Mouse (Mus musculus): Measurements from ENCODE around the gene Fam107b.
"Not testable (repeated sequence)": the region's sequence is repeated elsewhere in the genome, so short reads cannot be mapped to it uniquely, and the experiment has no call there.

Gene Fam107b

DNA sequence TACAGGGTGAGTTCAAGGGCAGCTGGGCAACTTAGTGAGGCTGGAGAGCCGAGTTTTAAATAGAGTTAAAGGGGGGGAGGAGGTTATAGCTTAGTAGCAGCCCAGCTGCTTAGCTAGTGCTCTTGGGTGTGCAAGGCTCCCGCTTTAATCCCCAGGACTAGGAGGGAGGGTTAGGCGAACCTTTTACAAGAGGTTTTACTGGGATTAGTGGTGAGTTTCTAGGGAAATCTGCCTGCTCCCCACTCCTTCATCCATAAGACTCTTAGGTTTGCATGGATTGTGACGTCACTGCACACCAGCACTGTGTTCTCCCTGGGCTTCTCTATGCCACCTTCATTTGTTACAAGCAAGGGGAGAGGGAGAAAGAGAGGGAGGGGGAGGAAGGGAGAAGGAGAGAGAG is 88.6 kb downstream of the Fam107b start:
- no peak for DNase-seq (ENCODE audit: low read depth)

DNA sequence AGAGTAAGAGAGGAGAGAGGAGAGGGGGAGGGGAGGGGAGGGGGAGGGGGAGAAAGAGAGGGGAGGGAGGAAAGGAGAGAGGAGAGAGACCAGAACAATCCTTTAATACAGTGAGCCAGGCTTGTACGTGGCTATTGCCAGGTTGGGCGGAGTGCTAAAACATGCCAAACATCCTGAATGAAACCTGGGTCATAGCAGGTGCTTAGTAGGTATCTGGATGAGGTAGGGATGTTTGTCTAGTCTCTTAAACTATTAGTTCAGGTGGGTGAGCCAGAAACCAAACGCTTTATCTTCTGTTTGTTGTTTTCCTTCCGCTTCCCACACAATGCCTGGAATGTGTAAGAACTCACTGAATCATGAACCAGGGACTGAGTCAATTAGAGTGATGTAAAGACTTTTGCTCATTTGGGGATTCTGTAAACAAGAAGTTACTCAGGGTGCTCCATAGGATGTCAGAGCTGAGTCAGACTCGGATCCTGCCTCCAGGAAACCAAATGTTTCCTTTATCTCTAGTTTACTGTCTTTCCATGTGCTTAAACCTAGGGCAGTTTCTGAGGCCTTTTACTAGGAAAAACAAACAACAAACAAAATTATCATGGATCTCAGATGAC is 89.1 kb downstream of the Fam107b start:
- no peak for DNase-seq (ENCODE audit: low read depth)

DNA sequence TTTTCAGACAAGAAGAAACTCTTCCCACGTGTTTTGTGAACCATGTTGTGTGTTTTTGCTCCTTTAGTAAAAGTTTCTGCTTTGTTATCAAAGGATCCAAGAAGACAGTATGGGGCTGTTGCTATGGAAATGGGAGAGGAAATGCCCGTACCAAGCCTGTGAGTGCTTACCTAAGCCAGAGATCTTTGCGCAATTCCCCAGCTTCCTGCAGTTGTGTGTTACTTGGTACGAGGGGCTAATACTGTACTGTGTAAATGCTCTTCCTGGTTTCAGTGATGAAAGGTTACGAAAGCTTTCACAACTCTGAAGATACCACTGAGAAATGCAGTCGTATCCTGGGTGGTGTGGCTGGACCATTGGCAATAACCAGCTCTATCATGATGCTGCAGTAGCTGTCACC is 93.8 kb downstream of the Fam107b start:
- DNase-seq (ENCODE audit: low read depth), result no peak

DNA sequence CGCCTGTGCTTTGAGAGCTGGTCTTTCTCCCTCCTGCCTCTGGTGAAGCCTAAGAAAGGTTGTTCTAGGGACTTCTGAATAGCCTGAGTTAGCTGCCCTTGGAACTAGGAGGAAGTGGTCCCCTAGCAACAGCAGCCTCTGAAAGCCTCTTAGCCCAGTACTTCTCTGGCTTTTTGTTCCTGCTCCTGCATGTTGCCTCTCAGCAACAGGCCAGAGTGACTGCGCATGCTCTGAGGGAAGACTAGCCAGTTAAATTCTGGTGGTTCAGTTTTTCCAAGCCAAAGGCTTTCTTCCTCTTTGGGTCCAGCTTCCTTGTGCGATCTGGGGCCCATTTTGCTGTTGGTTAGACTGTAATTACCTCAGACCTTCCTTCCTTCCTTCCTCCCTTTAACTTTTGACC is 98.4 kb downstream of the Fam107b start:
- DNase-seq (ENCODE audit: low read depth), result no peak

DNA sequence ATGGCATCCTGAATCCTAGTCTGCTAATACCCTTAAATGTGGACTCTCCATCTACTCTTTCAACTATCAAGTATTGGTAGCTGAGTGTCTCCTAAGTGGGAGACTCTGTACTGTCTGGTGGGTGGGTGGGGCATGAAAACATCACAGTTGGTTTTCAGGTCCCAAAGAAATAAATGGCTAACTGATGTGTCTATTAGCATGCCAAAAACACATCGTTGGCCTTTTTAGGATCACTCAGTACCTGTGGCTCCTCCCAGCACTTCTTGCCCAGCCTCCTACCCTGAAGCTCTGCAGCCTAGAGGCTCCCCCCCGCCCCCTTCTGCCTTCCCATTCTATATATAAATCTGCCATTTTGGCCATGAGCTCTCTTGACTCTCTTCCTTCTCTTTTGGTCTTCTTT is 99.4 kb downstream of the Fam107b start:
- no peak for DNase-seq (ENCODE audit: low read depth)

DNA sequence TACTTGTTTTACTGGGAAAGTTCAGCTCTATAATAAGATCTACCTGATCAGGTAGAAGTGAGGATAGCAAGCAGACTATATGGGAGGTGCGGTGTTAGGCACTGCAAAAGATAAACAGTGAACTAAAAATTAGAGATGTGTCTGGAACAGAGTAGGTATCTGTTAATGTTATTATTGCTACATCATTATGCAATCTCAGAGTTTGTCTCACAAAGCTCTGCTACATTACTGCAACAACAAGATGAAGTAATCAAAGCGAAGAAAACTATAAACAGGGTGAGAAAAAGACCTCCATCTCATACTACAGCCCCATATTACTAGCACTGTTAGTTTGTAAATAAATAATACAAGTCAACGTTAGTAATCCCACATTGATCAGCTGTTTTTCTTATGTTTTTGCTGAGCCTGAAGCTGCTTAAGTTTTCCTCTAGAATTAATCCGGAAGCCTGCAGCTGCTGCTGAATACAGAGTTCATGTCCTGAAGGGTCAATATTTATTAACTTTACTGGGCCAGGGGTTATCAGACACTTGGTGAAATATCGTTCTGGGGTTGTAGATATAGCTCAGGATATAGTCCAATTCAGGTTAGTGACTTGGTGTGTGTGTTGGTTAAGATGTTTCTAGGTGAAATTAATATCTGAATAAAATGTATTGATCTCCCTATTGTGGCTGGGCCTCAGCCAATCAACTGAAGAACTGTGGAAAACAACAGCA is 102.5 kb downstream of the Fam107b start:
- DNase-seq (ENCODE audit: low read depth), result no peak

DNA sequence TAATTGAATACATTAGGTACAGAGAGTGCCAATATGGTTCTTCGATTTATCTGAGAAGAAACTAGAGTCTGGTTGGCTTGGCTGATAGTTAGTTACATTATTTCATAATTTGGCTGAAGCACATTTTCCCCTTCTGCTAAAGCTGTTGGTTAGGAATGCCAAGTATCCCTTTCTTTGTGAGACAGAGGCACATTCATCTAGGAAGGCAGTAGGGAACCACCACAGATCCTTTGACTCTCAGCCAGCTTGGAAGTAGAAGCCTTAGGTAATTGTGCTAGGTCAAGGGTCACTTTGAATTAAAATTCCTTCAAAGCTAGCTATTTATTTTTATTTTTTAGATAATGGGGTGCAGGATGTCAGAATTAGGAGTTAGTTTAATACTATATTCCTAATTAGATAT is 105.2 kb downstream of the Fam107b start:
- DNase-seq (ENCODE audit: low read depth), result no peak

DNA sequence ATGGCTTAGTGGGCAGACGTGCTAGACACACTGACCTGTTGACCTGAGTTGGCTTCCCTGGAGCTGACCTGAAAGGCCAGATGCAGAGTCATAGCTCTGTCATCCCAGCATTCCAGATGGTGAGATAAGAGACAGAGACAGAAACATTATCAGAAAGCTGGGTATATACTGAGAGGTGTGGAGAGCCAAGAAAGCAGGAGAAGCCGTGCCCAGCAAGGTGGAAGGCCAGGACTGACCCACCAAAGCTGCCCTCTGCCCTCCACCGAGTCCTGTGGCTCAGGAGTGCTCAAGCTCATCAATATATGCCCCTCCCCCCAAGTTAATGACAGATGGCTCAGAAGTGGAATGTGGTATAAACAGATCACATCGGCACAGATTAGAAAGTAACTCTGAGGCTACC is 112.4 kb downstream of the Fam107b start:
- DNase-seq (ENCODE audit: low read depth), result no peak

DNA sequence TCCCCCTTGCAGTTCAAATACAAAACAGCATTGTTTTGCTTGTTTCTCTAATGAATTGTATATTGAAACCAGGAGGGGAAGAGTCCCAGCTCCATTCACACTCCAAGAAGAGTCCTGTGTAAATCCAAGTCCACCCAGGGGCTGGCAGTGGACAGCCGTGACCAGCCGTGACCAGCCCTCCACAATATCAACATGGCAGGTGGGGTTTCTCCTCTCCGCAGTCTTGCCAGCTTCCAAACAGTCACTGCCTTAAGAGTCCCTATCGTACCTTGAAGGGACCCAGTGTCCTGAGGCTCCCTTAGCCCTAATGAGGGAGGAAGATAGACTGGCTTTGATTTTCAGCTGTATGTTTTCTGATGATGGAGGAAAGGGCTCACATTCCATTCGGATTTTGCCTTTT is 113.1 kb downstream of the Fam107b start:
- no peak for DNase-seq (ENCODE audit: low read depth)

DNA sequence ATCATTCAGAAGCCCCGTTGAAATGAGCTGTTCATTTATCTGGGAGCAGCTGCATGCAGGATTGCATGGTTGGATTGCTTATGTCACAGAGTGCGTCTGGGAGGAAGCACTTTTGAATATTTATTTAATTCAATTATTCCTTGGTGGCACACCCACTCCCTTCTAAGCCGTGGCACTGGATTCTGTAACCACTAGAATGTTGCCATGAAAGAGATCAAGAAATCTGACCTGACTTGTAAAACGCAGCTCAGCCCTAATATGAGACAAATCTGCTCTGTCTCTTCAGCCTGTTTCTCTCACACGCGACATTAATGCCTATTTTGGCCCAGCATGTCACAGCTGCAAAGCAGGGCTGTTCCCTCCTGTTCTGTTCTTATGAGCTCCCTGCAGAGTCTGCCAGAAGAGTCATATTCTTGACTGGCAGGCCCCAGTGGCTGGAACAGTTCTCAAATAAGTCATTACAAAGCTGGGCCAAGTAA is 113.5 kb downstream of the Fam107b start:
- no peak for DNase-seq (ENCODE audit: low read depth)

DNA sequence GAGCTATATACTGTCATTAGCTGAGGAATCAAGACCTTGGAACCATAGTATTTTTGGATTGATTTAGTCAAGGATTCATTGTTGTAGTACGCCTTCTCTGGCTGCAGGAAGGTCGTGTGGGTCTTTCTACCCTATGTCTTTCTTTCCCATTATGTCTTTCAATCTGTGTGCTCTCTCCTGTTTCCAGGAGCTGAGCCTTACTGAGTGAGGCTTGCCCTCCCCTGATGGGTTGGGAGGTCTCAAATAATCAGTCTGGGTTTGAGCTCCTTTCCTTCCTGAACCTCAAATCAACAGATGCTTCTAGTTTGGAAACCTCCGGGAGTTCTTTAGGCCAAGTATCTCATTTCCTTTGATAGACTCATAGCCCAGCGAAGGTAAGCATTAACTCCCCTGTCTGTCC is 119.9 kb downstream of the Fam107b start:
- DNase-seq (ENCODE audit: low read depth), result no peak

DNA sequence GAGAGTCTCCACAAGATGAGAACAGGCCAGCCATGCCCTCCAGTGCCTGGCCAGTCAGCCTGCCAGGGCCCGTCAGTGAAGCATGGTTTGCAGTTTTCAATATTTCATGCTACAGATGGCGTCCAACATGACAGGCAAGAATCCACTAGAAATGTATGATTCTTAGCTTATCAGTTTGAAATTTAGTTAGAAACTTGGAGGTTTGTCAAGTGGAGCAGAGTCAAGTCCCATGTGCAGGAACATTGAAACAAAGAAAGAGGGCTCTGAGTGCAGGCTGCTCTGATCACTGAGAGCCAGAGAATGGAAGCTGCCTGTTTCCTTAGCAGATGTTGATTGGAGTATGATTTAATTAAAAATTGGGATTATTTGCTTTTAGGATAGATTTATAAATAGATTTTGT is 122.5 kb downstream of the Fam107b start:
- no peak for DNase-seq (ENCODE audit: low read depth)

DNA sequence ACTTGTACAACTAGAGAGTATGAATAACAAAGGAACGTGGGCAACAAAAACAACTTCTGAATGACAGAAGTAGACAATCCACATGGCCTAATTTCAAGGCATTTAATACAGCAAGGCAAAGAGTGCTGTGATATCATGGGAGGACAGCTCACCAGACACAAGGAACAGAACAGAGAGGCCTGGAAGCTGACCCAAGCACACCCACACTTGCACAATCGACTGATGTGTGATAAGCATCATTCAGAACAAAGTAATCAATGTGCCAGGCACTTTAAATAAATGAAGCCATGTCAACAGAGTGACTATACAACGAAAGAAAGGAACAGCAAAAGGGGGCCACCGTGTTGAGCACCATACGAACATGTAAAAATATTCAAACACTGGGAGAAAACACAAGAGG is 125.6 kb downstream of the Fam107b start:
- DNase-seq (ENCODE audit: low read depth), result no peak

DNA sequence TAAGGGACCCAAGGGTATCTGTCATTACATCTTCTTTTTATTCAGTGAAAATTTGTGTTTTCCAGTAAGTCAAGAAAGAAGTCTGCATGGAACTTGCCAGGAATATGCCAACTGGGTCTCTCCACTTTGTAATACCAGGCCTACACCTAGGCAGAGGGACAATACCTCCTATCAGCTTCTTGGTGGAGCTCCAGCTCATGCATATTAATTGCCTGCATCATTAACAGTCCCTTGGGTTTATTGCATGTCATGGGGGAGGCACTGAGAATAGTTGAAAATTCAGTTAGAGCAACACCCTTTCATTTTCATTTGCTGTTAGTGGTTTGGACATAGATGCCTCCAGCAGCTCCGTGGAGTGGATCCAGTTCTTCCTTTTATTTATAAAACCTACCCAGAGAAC is 130.1 kb downstream of the Fam107b start:
- no peak for DNase-seq (ENCODE audit: low read depth)

DNA sequence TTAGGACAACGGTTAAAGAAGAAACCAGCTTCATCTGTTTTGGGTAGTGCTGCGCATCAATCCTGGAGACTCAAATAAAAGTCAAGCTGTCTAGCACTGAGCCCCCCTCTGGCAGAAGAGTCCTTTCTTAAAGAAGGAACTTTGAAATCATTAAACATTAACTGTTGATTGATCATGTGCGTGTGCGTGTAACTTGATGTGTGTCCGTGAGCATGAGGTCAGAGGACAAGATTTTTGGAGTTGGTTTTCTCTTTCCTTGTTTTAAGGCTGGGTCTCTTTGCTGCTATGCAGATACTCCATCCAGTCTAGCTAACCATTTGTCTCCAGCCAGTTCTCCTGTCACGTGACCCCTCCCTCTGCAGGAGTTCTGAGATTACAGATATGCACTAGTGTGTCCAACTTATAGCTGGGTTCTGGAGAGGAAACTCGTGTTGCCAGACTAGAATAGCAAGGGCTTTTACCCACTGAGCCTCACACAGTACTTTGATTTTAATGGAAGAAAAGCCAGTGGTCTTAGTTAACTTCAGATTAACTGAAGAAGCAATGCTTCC is 132.4 kb downstream of the Fam107b start:
- no peak for DNase-seq (ENCODE audit: low read depth)

DNA sequence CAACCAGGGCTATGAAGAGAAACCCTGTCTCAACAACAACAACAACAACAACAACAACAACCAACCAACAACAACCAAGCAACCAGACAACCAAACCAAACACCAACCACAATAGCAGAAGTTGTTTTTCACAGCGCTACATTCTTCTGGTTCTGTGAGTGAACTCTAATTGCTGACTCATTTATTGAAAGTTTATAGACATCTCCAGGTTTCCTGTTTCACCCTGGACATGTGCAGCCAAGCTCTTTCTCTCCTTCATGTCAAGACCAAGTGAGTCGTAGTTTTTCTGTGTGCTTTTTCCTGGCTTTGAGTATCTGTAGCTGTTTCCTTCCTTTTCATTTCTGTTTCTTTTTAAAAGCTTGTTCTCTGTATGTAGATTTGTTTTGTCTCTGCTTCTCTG is 133.5 kb downstream of the Fam107b start:
- no peak for DNase-seq (ENCODE audit: low read depth)

DNA sequence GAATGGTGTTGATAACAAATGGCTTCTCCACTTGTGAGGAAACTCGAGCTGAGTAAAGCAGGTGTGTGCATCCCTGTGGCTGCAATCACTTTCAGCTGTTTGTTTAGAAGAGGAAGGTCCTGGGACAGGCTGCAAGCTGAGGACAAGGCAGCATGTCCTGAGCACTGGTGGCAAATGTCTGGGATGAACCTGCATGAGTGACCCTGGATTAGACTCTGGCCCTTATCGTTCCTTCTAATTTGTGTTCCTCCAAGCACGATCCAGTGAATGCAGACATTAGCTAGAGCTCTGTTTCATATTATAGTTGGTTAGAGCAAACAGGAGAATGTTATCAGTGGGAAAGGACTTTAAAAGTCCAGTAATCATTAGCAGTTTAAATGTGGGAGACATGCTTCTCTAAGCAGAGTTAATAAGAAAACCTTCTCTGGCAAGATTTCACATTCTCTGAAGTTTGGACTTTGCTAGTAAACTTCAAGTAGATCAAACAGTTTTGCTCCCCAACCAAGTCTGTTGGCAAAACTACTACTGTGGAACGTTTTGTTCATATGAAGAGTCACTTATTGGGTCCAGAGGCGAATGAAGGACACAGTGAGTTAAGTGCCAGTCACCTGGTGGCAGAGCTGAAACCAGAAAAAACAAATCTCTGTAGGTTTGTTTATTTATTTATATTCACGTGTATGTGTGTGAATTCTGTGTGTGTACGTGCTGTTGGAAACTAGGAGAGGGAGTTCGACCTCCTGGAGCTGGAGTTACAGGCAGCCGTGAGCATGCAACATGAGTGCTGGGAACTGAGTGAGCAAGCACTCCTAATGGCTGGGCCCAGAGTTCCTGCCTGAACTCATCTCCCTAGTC is 134.2 kb downstream of the Fam107b start:
- DNase-seq (ENCODE audit: low read depth), result no peak

DNA sequence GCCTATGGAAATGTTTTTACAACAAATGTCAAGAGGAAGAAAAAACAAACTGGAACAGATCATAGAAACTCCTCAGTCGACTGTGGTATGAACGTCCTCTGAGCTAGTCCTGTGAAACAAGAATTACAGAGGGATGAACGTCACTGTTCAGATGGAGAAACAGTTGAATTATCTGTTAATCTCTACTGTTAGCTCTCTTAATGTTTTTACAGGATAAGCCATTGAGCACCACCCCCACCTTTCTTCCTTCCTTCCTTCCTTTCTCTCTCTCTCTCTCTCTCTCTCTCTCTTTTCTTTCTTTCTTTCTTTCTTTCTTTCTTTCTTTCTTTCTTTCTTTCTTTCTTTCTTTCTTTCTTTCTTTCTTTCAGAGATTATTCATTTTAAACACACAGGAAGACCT is 135.0 kb downstream of the Fam107b start:
- DNase-seq (ENCODE audit: low read depth), result not testable (repeated sequence)

DNA sequence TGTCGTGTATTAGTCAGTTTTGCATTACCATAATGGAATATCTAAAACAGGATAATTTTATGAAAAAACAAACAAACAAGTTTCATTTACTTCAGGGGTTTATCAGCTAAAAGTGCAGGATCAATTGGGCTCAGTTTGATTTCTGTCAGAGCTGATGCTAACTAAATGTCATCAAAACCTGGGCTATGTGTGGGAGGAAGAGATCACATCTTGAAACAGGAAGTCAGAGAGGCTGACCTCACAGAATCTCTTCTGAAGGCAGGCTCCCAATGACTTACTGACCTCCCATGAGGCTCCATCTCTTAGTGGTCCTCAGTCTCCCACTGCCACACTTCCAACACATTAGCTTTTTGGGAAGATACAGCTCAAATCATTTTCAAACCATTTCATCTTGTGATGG is 136.9 kb downstream of the Fam107b start:
- DNase-seq (ENCODE audit: low read depth), result no peak

DNA sequence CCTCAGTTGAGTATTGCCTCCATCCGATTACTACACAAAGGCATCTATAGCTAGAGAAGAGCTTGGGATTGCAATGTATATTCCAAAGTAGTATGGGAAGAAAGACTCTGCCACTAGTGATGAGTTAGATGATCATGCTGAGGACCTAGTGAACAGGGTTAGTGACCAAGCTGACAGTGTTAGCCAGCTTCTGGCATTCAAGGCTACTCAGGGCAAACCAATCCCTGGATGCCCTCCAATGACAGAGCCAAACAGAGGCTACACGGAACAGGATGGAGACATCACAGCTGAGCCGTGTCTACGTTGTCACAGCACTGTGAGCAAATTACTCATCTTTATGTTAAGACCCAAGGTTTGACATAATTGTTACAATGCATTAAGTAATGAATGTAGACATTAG is 138.3 kb downstream of the Fam107b start:
- no peak for DNase-seq (ENCODE audit: low read depth)

DNA sequence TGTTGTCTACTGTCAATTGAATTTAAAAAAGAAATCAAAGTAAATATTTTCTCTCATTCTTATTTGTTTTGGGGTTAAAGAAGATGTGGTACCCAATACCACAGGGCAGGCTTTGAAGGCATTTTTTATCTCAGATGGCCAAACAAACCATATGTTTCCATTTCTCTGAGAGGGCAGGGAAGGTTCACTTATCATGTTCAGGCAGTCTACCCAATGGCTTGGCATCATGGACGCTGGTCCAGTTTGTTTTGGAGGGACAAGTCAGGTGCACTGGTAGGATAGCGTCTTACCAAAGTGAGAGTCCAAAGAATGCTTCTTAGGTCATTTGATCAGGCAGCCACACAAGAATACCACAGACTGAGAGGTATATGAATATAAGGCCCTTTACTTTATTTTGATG is 139.6 kb downstream of the Fam107b start:
- no peak for DNase-seq (ENCODE audit: low read depth)

DNA sequence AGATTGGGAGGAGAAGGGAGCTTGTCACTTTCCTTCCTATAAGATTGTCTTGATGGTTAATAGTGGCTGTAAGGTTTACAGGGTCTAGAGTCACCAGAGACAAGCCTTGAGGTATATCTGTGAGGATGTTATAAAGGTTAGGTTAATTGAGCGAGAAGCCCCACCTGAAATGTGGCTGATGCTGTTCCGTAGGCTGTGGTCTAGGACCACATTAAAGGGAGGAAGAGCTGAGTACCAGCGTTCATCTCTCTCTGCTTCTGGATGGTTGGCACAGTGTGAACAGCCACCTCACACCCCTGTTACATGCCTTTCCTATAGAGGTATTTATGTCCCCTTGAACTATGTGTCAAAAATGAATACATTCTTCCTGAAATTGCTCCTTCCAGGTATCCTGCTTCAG is 140.2 kb downstream of the Fam107b start:
- no peak for DNase-seq (ENCODE audit: low read depth)

All from c-Kit-positive CD71-positive TER-119-negative erythroid progenitor cells, embryonic 14.5 days (primary cell).